Mouse (Mus musculus) small intestine, adult 10 weeks (tissue): ENCODE data around the gene Rab34. TPM values are rescaled to one million over a fixed set of nuclear protein-coding genes. Genes with fewer than 3 reads are reported as not detected.

ENCODE experiments used
- polyA plus RNA-seq: library from polyadenylated mRNA; stranded (reverse); fragments of 350-450 nt; fragmentation: Illumina TruSeq; extraction: RNeasy Lipid Tissue Mini Kit (QIAGEN cat#74804); gene quantifications from one replicate; pipeline ENCODE4 v1.2.3, GENCODE M21; 2014; ENCODE audit warnings: low replicate concordance

The Rab34 gene
- 0.93 TPM for polyA plus RNA-seq

DNA sequence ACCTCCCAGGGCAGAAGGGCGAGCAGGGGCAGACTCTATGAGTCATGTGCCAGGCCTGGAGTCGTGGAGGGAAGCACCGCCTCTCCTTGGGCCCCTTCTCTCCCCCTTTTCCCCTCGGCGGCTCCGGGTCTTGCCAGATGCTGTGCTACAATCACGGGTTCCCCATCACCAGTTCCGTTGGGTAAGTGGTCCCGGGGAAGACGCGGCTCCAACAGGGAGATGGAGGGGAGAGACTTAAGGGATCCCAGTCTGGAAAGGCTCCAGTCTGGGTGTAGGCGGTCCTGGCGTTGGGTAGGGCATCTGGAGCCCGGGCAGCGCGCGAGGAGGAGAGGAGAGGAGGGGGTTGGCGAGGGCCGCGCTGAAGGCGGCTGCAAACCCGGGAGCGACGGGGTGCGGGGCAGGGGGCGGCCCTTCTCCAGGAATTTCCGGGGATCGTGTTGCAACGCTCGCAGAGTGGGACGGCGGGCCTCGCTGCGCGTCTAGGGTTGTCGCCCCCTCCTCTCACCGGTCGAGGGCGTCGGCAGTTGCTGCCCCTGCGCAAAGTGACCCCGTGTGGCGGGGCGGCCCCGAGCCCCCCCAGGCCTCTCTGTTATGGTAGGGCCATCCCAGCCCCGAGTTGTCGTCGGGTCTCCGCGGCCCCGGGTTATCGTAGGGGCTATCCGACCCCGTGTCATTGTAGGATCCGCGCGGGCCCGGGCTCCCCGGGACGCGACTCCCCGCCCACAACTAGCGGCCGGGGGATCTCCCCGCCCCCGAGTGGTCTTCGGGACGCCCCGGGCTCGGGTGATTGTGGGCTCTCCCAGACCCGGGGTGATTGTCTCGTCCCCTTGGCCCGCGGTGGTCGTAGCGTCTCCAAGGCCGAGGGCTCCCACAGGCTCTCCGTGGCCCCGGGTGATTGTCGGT is at the start of gene Rab34:
Gene Rab34 (plus strand): TSS at position 100 of the 903 bp plus-strand sequence.

GRCm38 (mm10) chr11:78164924-78165760 is 23.1 kb upstream of the Rab34 start, which contains the start of gene Traf4:
Gene Traf4, minus strand, starts transcription at chr11:78165589.

DNA sequence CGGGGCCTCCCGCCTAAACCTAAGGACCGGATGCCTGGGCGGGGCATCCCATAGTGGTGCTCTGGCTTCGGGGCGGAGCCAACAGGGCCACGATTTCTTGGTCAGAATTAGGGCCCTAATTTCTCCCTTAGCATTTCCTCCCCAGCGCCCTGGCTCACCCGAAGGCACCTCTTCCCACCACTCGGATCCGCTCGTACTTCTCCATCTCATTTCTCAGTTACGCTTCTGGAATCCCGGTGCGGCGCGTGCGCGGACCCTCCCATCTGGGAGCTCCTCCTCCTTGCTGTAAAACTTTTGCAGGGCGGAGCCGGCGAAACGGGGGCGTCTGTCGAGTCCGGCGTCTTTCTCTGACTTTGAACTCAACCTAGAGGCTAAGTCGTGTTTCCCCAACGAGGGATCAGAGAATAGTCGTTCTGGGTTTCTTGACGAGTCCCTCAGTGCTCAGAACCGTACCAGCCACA is 11.8 kb upstream of the Rab34 start, which contains the start of the genes Nek8 and Tlcd1:
Gene Nek8 (minus strand): TSS at position 274 of the 461 bp plus-strand sequence.
Gene Tlcd1 (plus strand): TSS at position 310 of the 461 bp plus-strand sequence.

GRCm38 (mm10) chr11:78182961-78183844 is 5.0 kb upstream of the Rab34 start, which contains the start of gene Rpl23a:
Gene Rpl23a, minus strand, starts transcription at chr11:78183584.

DNA sequence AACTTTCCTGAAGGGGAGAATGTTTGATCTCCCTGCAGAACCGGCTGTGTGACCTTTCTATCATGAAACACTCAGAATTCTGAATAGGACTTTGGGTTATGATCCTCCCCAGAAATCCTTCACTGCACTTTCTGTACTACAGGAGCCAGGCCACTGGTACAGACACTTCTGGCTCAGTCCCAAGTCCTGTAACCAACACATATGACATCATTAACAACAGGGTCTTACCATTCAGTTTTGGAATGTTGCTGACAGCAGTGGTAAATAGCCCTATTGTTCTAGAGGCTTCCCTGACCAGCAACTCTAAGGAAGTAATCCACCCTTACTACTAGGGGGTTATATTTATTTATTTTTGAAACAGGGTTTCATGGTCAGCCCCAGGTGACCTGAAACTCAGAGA is 4.9 kb downstream of the Rab34 start, which contains the start of gene Proca1:
Gene Proca1 (plus strand): TSS at position 280 of the 400 bp plus-strand sequence.

Other genes with a start within 250 kb of the Rab34 start
- 12.8 TPM for gene Phf12, start 205.7 kb upstream of the Rab34 start, polyA plus RNA-seq
- gene Dhrs13, start 156.2 kb upstream of the Rab34 start, polyA plus RNA-seq, result 1.0 TPM
- gene Flot2, start 150.5 kb upstream of the Rab34 start, polyA plus RNA-seq, result 0.37 TPM
- 2.7 TPM for gene Eral1, start 108.0 kb upstream of the Rab34 start, polyA plus RNA-seq
- gene Fam222b, start 93.8 kb upstream of the Rab34 start, polyA plus RNA-seq, result 7.3 TPM
- gene Traf4, start 22.8 kb upstream of the Rab34 start, polyA plus RNA-seq, result 1.4 TPM
- gene Nek8, start 11.8 kb upstream of the Rab34 start, polyA plus RNA-seq, result 0.97 TPM
- 5.6 TPM for gene Tlcd1, start 11.7 kb upstream of the Rab34 start, polyA plus RNA-seq
- gene Rpl23a, start 4.8 kb upstream of the Rab34 start, polyA plus RNA-seq, result 432 TPM
- 0.89 TPM for gene Proca1, start 5.0 kb downstream of the Rab34 start, polyA plus RNA-seq
- gene Sdf2, start 57.3 kb downstream of the Rab34 start, polyA plus RNA-seq, result 15.0 TPM
- 7.2 TPM for gene Supt6, start 57.6 kb downstream of the Rab34 start, polyA plus RNA-seq
- gene 2610507B11Rik, start 73.3 kb downstream of the Rab34 start, polyA plus RNA-seq, result 55.5 TPM
- 1.5 TPM for gene BC030499, start 102.4 kb downstream of the Rab34 start, polyA plus RNA-seq
- 8.9 TPM for gene Spag5, start 113.1 kb downstream of the Rab34 start, polyA plus RNA-seq
- gene Aldoc, start 134.5 kb downstream of the Rab34 start, polyA plus RNA-seq, result 3.8 TPM
- gene Pigs, start 140.0 kb downstream of the Rab34 start, polyA plus RNA-seq, result 1.9 TPM
- not detected for gene Unc119, start 155.1 kb downstream of the Rab34 start, polyA plus RNA-seq
- not detected for gene Foxn1, start 198.1 kb downstream of the Rab34 start, polyA plus RNA-seq
- gene Slc13a2, start 233.8 kb downstream of the Rab34 start, polyA plus RNA-seq, result 6.7 TPM